Mouse (Mus musculus) E14TG2a.4 (cell line): Measurements from ENCODE around the gene Creb5.

Experiments
- H3K27me3 ChIP-seq: 2 replicates; pipeline ENCODE4 v1.6.1; 2014; ENCODE audit warnings: low read length, control low read depth; ENCODE audit not compliant: insufficient read depth
- H3K36me3 ChIP-seq: 2 replicates; pipeline ENCODE4 v1.6.1; 2014; ENCODE audit warnings: low read length, control low read depth; ENCODE audit not compliant: insufficient read depth
- H3K4me1 ChIP-seq: replicated peaks from 2 replicates; pipeline ENCODE4 v1.6.1; 2014; ENCODE audit warnings: low read depth, low read length, control low read depth
- H3K4me3 ChIP-seq: replicated peaks from 2 replicates; pipeline ENCODE4 v1.5.1; 2014; ENCODE audit warnings: mild to moderate bottlenecking, low read length
- H3K9me3 ChIP-seq: 2 replicates; pipeline ENCODE4 v1.6.1; 2014; ENCODE audit warnings: low read length, control low read depth
- CTCF ChIP-seq: conservative IDR thresholded peaks from 2 replicates; pipeline ENCODE4 v1.5.1; 2014; ENCODE audit warnings: low read length
- NANOG ChIP-seq: IDR thresholded peaks from 2 replicates; pipeline ENCODE4 v1.6.1; 2014; ENCODE audit warnings: borderline replicate concordance, low read length, mixed read lengths
- POU5F1 ChIP-seq: IDR thresholded peaks from 2 replicates; pipeline ENCODE4 v1.6.1; 2014; ENCODE audit warnings: low read length, borderline replicate concordance

Creb5 gene

GRCm38 (mm10) chr6:53455442-53455841 lies 168.4 kb downstream of the Creb5 start:
- no peak for TF ChIP-seq POU5F1
- TF ChIP-seq CTCF: no peak
- no peak for TF ChIP-seq NANOG
- no peaks in the 10 kb centered on the region for H3K9me3 ChIP-seq
- H3K4me1 ChIP-seq: peaks cover 27% of the 10 kb centered on the region
- H3K27me3 ChIP-seq: peaks cover 14% of the 10 kb centered on the region
- no peak overlapping the region for H3K4me3 ChIP-seq
- H3K36me3 ChIP-seq: no peaks in the 10 kb centered on the region

- no peak for TF ChIP-seq CTCF
- TF ChIP-seq POU5F1: no peak
- TF ChIP-seq NANOG: no peak
- Histone ChIP-seq H3K9me3 (no peaks in the 10 kb centered on the region), H3K36me3 (no peaks in the 10 kb centered on the region), H3K4me3 (no peak overlapping the region), H3K27me3 (peaks cover 14% of the 10 kb centered on the region), H3K4me1 (peaks cover 27% of the 10 kb centered on the region)
These were observed 169.0 kb downstream of the Creb5 start for GRCm38 (mm10) chr6:53456111-53456510.

DNA sequence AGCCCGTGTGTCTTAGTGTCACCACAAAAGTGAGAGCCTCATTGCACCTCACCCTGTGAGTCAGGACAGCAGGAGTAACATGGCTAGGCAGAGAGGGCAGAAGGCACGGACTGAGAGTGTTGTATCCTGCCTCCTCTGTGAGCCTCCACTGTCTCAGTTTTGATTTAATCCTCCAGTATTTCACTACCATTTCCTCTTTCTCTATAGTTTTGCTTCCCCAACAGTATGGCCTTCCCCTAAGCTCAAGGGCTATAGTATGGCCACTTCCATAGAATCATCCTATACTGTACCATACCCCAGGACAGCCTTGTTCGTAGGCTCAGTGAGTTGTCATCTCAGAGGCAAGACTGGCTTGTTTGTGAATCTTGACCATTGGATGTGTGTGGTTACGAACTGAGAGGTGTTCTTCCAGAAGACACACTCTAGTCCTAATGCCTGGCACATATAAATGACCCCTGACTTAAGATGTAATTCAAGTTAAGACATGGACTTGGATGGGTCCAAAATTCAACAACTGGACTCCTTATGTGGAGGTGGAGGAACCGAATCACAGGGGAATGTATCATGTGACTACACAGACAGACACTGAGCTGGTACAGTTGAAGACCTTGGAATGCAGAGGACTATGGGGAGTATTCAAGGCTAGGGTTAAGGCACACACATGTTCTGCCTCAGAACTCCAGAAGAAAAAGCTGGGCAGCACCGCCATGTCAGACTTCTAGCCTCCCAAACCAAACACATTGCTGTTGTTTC lies 173.1 kb downstream of the Creb5 start:
- TF ChIP-seq POU5F1: no peak
- no peak for TF ChIP-seq CTCF
- TF ChIP-seq NANOG: no peak
- H3K4me1 ChIP-seq: peaks cover 10% of the 10 kb centered on the region

DNA sequence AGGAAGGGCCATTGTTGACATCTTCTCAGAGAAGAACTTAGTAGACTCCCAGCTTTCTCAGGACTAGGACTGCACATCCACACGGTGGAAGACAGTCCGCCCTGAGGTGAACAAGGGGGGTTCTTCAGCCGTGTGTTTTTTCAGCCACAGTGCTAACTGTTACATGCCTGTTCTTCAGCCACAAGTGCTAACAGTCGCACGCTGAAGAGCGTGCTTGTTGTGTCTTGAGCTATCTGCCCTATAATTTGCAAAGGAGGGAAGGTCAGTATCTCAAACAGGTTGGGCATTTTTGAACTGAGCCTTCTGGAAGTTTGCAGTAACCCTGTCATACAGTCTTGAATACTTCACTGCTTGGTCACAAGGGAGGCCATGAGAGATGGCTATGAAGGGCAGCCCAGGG lies 174.0 kb downstream of the Creb5 start:
- Histone ChIP-seq H3K36me3 (no peaks in the 10 kb centered on the region), H3K27me3 (no peaks in the 10 kb centered on the region), H3K4me1 (peaks cover 1% of the 10 kb centered on the region), H3K4me3 (no peak overlapping the region), H3K9me3 (no peaks in the 10 kb centered on the region)
- TF ChIP-seq POU5F1: no peak
- no peak for TF ChIP-seq CTCF
- no peak for TF ChIP-seq NANOG

More for the DNA sequence above, 173.1 kb downstream of the Creb5 start:
- H3K9me3 ChIP-seq: no peaks in the 10 kb centered on the region
- H3K4me3 ChIP-seq: no peak overlapping the region
- no peaks in the 10 kb centered on the region for H3K27me3 ChIP-seq
- H3K36me3 ChIP-seq: no peaks in the 10 kb centered on the region

DNA sequence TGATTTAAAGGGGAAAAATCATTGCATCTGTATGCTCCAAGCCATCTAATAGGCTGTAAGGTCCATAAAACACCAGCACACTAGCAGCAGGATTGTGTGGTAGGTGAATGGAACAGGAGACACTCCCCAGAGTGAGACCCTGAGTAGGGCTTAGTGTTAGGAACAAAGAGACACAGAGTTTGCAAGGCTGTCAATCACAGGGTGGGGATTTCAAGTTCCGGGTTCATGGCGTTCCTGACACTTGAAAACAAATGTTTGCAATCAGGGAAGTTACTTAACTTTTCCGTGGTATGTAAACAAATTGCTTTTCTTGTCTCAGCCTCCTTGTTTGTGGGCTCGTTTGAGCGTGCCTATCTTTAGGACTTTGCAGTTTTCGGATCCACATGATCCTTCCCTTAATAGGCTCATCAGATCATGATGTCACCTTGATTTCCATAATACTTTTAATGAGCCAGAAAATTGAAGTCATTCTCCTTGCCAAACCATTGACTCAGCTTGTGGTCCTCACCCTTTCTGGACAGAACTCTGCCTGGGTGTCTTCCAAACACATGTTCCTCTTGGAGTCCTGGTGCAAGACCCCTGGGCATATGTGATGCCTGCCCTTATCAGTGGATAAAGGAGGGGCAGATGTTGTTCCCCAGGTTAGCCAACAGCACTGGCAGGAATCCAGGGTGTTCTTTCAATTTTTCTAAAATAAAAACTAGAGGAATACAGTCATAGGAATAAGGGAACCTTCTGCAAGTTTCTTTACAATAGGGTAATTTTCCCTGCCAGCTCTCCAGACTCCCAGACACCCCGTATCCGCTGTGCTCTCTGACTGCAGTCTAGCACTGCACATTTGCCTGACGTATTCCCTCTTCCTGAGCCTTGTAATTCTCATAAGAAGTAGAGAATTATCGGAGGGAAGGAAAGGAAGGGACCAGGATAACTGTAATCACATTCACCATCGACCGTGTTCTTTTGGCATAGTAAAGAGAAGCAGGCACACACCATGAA lies 175.0 kb downstream of the Creb5 start:
- H3K4me3 ChIP-seq: no peak overlapping the region
- no peaks in the 10 kb centered on the region for H3K9me3 ChIP-seq
- no peaks in the 10 kb centered on the region for H3K27me3 ChIP-seq
- TF ChIP-seq NANOG (no peak), CTCF (no peak), POU5F1 (no peak)
- no peaks in the 10 kb centered on the region for H3K4me1 ChIP-seq
- H3K36me3 ChIP-seq: no peaks in the 10 kb centered on the region

- TF ChIP-seq POU5F1 (no peak), NANOG (no peak), CTCF (no peak)
These were observed 175.7 kb downstream of the Creb5 start for GRCm38 (mm10) chr6:53462802-53463201.

DNA sequence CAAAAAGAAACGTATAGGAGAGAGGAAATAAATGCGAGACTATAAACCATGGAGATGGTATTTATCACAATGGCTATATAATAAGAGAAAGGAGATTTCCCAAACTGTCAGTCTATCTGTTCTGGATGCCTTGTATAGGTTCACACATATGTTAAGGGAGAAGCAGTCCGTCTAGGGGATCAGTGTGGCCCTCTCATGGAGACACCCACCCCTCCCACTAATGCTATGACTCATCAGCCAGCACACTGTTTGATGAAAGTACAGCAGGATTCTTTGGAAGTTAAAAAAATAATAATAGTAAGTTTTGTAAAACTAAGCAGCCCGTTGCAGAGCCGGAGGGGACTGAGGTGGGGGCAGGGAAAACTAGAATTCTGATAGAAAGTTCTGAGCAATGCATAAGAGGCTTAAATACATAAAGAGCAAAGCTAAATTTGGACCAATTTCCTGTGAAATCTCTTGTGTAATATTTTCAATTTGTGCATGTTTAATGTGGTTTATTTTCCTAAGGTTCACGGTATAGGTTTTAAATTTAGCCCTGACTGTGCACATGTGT lies 176.3 kb downstream of the Creb5 start:
- Histone ChIP-seq H3K9me3 (no peaks in the 10 kb centered on the region), H3K27me3 (no peaks in the 10 kb centered on the region), H3K4me1 (no peaks in the 10 kb centered on the region), H3K36me3 (no peaks in the 10 kb centered on the region), H3K4me3 (no peak overlapping the region)
- TF ChIP-seq CTCF: no peak
- TF ChIP-seq NANOG: no peak
- TF ChIP-seq POU5F1: no peak

More at GRCm38 (mm10) chr6:53462802-53463201, 175.7 kb downstream of the Creb5 start:
- Histone ChIP-seq H3K27me3 (no peaks in the 10 kb centered on the region), H3K9me3 (no peaks in the 10 kb centered on the region), H3K4me3 (no peak overlapping the region), H3K36me3 (no peaks in the 10 kb centered on the region), H3K4me1 (no peaks in the 10 kb centered on the region)

GRCm38 (mm10) chr6:53469204-53469603 lies 182.1 kb downstream of the Creb5 start:
- 0 out of 2 replicates have a peak, but pooled peaks cover 3% of the 10 kb centered on the region for H3K27me3 ChIP-seq

More at GRCm38 (mm10) chr6:53469204-53469603, 182.1 kb downstream of the Creb5 start:
- no peak for TF ChIP-seq POU5F1
- no peak for TF ChIP-seq CTCF
- no peak for TF ChIP-seq NANOG
- H3K9me3 ChIP-seq: no peaks in the 10 kb centered on the region
- no peak overlapping the region for H3K4me3 ChIP-seq
- no peaks in the 10 kb centered on the region for H3K36me3 ChIP-seq
- no peaks in the 10 kb centered on the region for H3K4me1 ChIP-seq
